Mouse (Mus musculus) spleen, adult 2 months (tissue): ENCODE measurements around the gene Zfp1. TPM values are rescaled to one million over a fixed set of nuclear protein-coding genes. Genes with fewer than 3 reads are reported as not detected.
"Not testable (repeated sequence)": the region's sequence is repeated elsewhere in the genome, so short reads cannot be mapped to it uniquely, and the experiment has no call there.

Source experiments
- DNase-seq, 2 experiments: peaks; one replicate each; pipeline versions ENCODE4 v3.0.0 to v3.0.0-alpha.2; 2012 to 2021; ENCODE audit warnings: low spot score in 2 of 2, low read depth in 1 of 2
- H3K27ac ChIP-seq: fragments of 200-500 bp; 2 replicates; pipeline ENCODE4 v1.5.1; 2012; ENCODE audit warnings: low read length, inconsistent platforms; ENCODE audit not compliant: insufficient read depth
- H3K27me3 ChIP-seq: fragments of 200-500 bp; 2 replicates; pipeline ENCODE4 v1.6.1; 2012; ENCODE audit warnings: mild to moderate bottlenecking, moderate library complexity, low read length, inconsistent platforms; ENCODE audit not compliant: control insufficient read depth, insufficient read depth
- H3K36me3 ChIP-seq: fragments of 200-500 bp; 2 replicates; pipeline ENCODE4 v1.6.1; 2012; ENCODE audit warnings: mild to moderate bottlenecking, low read length, inconsistent platforms; ENCODE audit not compliant: control insufficient read depth, insufficient read depth
- H3K4me1 ChIP-seq: fragments of 200-500 bp; 2 replicates; pipeline ENCODE4 v1.6.1; 2011; ENCODE audit warnings: inconsistent platforms; ENCODE audit not compliant: control insufficient read depth, insufficient read depth, insufficient read length
- H3K4me3 ChIP-seq: fragments of 200-500 bp; 2 replicates; pipeline ENCODE4 v1.5.1; 2011; ENCODE audit warnings: mild to moderate bottlenecking, inconsistent platforms; ENCODE audit not compliant: insufficient read depth, insufficient read length; ENCODE audit errors: extremely low read depth
- CTCF ChIP-seq: fragments of 200-500 bp; IDR thresholded peaks from 2 replicates; pipeline ENCODE4 v1.5.1; 2011; ENCODE audit warnings: mild to moderate bottlenecking, inconsistent platforms; ENCODE audit not compliant: insufficient read depth, insufficient read length, insufficient replicate concordance; ENCODE audit errors: extremely low read depth
- POLR2A ChIP-seq: fragments of 200-500 bp; IDR thresholded peaks from 2 replicates; pipeline ENCODE4 v1.6.1; 2011; ENCODE audit warnings: low read depth, low read length, inconsistent platforms
- WGBS: fragments of 180-500 bp; shearing (Covaris S2); methylation state at CpG from one replicate; pipeline ENCODE4 v1.1.7; 2018; 5-methylcytosine and 5-hydroxymethylcytosine counted together
- polyA plus RNA-seq: library from polyadenylated mRNA; depleted of rRNA; stranded (reverse); fragments of >200 nt; gene quantifications from 2 replicates; pipeline ENCODE4 v1.2.3, GENCODE M21; 2012

Gene Zfp1
- polyA plus RNA-seq, 1 experiment = 4.9 TPM

- no peaks in the 10 kb centered on the region for H3K36me3 ChIP-seq
- H3K4me3 ChIP-seq = peak overlapping the region; percentile 90
- H3K27ac ChIP-seq = peak overlapping the region; percentile 44; the same call in 1 of the 2 replicates
- DNase-seq = no peak
- peaks cover 13% of the 10 kb centered on the region; the same call in 1 of the 2 replicates for H3K4me1 ChIP-seq
- no peaks in the 10 kb centered on the region for H3K27me3 ChIP-seq
- WGBS = 4% methylated on average over 5 of the region's 5 CpGs
- no peak for TF ChIP-seq CTCF
- TF ChIP-seq POLR2A = no peak
Measured at GRCm38 (mm10) chr8:111642939-111643263, 300 bp upstream of the Zfp1 start.

- Histone ChIP-seq H3K4me1 (peaks cover 13% of the 10 kb centered on the region; the same call in 1 of the 2 replicates), H3K4me3 (peak overlapping the region; percentile 90), H3K27ac (peak overlapping the region; percentile 99)
- WGBS = 16% methylated on average over 12 of the region's 12 CpGs
- H3K27me3 ChIP-seq, H3K36me3 ChIP-seq: not testable (repeated sequence)
- peak; percentile 70 to 73 for DNase-seq
Measured at GRCm38 (mm10) chr8:111644286-111645051, 1.3 kb downstream of the Zfp1 start.

- no peak overlapping the region; the same call in 1 of the 2 replicates for H3K4me3 ChIP-seq
- H3K36me3 ChIP-seq = no peaks in the 10 kb centered on the region
- H3K4me1 ChIP-seq = peaks cover 13% of the 10 kb centered on the region; the same call in 1 of the 2 replicates
- 58% methylated on average over 8 of the region's 8 CpGs for WGBS
- peak in 1 of 2 experiments; percentile 23 for DNase-seq
- H3K27ac ChIP-seq = no peak overlapping the region; the same call in 1 of the 2 replicates
- TF ChIP-seq CTCF (no peak), POLR2A (no peak)
- no peaks in the 10 kb centered on the region for H3K27me3 ChIP-seq
Measured at GRCm38 (mm10) chr8:111645715-111646114, 2.5 kb downstream of the Zfp1 start.

GRCm38 (mm10) chr8:111648834-111649233, 5.6 kb downstream of the Zfp1 start:
- no peak for TF ChIP-seq CTCF
- TF ChIP-seq POLR2A = no peak
- no peaks in the 10 kb centered on the region for H3K36me3 ChIP-seq
- no peaks in the 10 kb centered on the region for H3K27me3 ChIP-seq
- no peak overlapping the region for H3K27ac ChIP-seq
- no peak for DNase-seq
- peaks cover 6% of the 10 kb centered on the region; the same call in 1 of the 2 replicates for H3K4me1 ChIP-seq
- 82% methylated on average over 2 of the region's 2 CpGs for WGBS
- no peak overlapping the region for H3K4me3 ChIP-seq

GRCm38 (mm10) chr8:111650651-111651050, 7.5 kb downstream of the Zfp1 start:
- Histone ChIP-seq H3K36me3 (no peaks in the 10 kb centered on the region), H3K4me1 (peaks cover 3% of the 10 kb centered on the region; the same call in 1 of the 2 replicates), H3K4me3 (no peak overlapping the region), H3K27me3 (no peaks in the 10 kb centered on the region), H3K27ac (no peak overlapping the region)
- TF ChIP-seq POLR2A = no peak
- no peak for TF ChIP-seq CTCF
- 93% methylated on average over 3 of the region's 3 CpGs for WGBS
- DNase-seq = no peak

- H3K27ac ChIP-seq = no peak overlapping the region
- no peak overlapping the region for H3K4me3 ChIP-seq
- no peaks in the 10 kb centered on the region for H3K36me3 ChIP-seq
- no peaks in the 10 kb centered on the region for H3K27me3 ChIP-seq
- DNase-seq = no peak
- TF ChIP-seq POLR2A (no peak), CTCF (no peak)
- H3K4me1 ChIP-seq = peaks cover 2% of the 10 kb centered on the region
- WGBS = 94% methylated on average over 2 of the region's 2 CpGs
Measured at GRCm38 (mm10) chr8:111653524-111653923, 10.3 kb downstream of the Zfp1 start.

GRCm38 (mm10) chr8:111657312-111657854, 14.2 kb downstream of the Zfp1 start:
- Histone ChIP-seq H3K4me3 (no peak overlapping the region), H3K4me1 (peaks cover 6% of the 10 kb centered on the region), H3K27me3 (no peaks in the 10 kb centered on the region), H3K36me3 (0 out of 2 replicates have a peak, but pooled peaks cover 2% of the 10 kb centered on the region), H3K27ac (no peak overlapping the region)
- 41% methylated on average over 1 of the region's 1 CpGs for WGBS
- TF ChIP-seq CTCF (no peak), POLR2A (no peak)
- no peak for DNase-seq
